Mouse (Mus musculus): ENCODE data around the gene Gm42417. TPM values are rescaled to one million over a fixed set of nuclear protein-coding genes. Genes with fewer than 3 reads are reported as not detected.
A peak's percentile ranks its signal among the peaks of the same experiment; 100 is the strongest.

Gene Gm42417
- total RNA-seq, 2 experiments from 2014 or later: not detected

- DNase-seq: no peak
- intact Hi-C loops (cut with DNase I): no loop called here
These were observed 27.2 kb upstream of the Gm42417 start for GRCm38 (mm10) chr1:36566425-36566824.

GRCm38 (mm10) chr1:36564101-36564500 lies 24.9 kb upstream of the Gm42417 start:
- no peak for DNase-seq
- intact Hi-C loops (cut with DNase I): no loop called here

- intact Hi-C loops (cut with DNase I): no loop called here
- DNase-seq: no peak
These were observed 24.4 kb upstream of the Gm42417 start for GRCm38 (mm10) chr1:36563632-36564031.

- peak; percentile 39 for DNase-seq
- intact Hi-C loops (cut with DNase I): no loop called here
These were observed 24.0 kb upstream of the Gm42417 start for GRCm38 (mm10) chr1:36563197-36563596.

GRCm38 (mm10) chr1:36562388-36562787 lies 23.2 kb upstream of the Gm42417 start:
- intact Hi-C loops (cut with DNase I): no loop called here
- no peak for DNase-seq

GRCm38 (mm10) chr1:36560903-36561302 lies 21.7 kb upstream of the Gm42417 start:
- DNase-seq: no peak
- intact Hi-C loops (cut with DNase I): no loop called here

GRCm38 (mm10) chr1:36559888-36560287 lies 20.7 kb upstream of the Gm42417 start:
- DNase-seq: no peak
- intact Hi-C loops (cut with DNase I): loop anchor here (5.0 to 10.0 kb wide), 2 partner anchors 75 to 122 kb away; partner anchors contain the start of gene Fam178b

GRCm38 (mm10) chr1:36559256-36559655 lies 20.0 kb upstream of the Gm42417 start:
- intact Hi-C loops (cut with DNase I): loop anchor here (5.0 to 10.0 kb wide), 2 partner anchors 76 to 123 kb away; partner anchors contain the start of gene Fam178b
- no peak for DNase-seq

- intact Hi-C loops (cut with DNase I): loop anchor here (5.0 to 10.0 kb wide), 2 partner anchors 76 to 124 kb away; partner anchors contain the start of gene Fam178b
These were observed 19.1 kb upstream of the Gm42417 start, which contains the start of gene Sema4c for GRCm38 (mm10) chr1:36558031-36558993. Gene Sema4c (minus strand): TSS chr1:36558349.

GRCm38 (mm10) chr1:36557457-36558011 lies 18.3 kb upstream of the Gm42417 start:
- DNase-seq: peak; percentile 92
- intact Hi-C loops (cut with DNase I): loop anchor here (5.0 to 10.0 kb wide), 2 partner anchors 77 to 125 kb away; partner anchors contain the start of gene Fam178b

More at GRCm38 (mm10) chr1:36558031-36558993, 19.1 kb upstream of the Gm42417 start, which contains the start of gene Sema4c:
- DNase-seq: peak; percentile 79

GRCm38 (mm10) chr1:36556553-36557456 lies 17.6 kb upstream of the Gm42417 start:
- intact Hi-C loops (cut with DNase I): loop anchor here (5.0 to 10.0 kb wide), 2 partner anchors 78 to 125 kb away; partner anchors contain the start of gene Fam178b

GRCm38 (mm10) chr1:36555798-36556395 lies 16.7 kb upstream of the Gm42417 start:
- DNase-seq: peak; percentile 78
- intact Hi-C loops (cut with DNase I): loop anchor here (5.0 to 10.0 kb wide), 2 partner anchors 79 to 126 kb away; partner anchors contain the start of gene Fam178b

More at GRCm38 (mm10) chr1:36556553-36557456, 17.6 kb upstream of the Gm42417 start:
- peak; percentile 99 for DNase-seq

GRCm38 (mm10) chr1:36554633-36555399 lies 15.6 kb upstream of the Gm42417 start:
- peak; percentile 44 for DNase-seq
- intact Hi-C loops (cut with DNase I): loop anchor here (5.0 to 10.0 kb wide), 2 partner anchors 80 to 127 kb away; partner anchors contain the start of gene Fam178b

- intact Hi-C loops (cut with DNase I): loop anchor here (10.0 kb wide), 1 partner anchor 82 kb away; no protein-coding TSS in a partner anchor
- DNase-seq: peak; percentile 66
These were observed 13.3 kb upstream of the Gm42417 start for GRCm38 (mm10) chr1:36552506-36552905.

GRCm38 (mm10) chr1:36551904-36552303 lies 12.7 kb upstream of the Gm42417 start:
- intact Hi-C loops (cut with DNase I): loop anchor here (10.0 kb wide), 1 partner anchor 83 kb away; no protein-coding TSS in a partner anchor
- DNase-seq: no peak

GRCm38 (mm10) chr1:36550075-36550863 lies 11.0 kb upstream of the Gm42417 start:
- intact Hi-C loops (cut with DNase I): loop anchor here (10.0 kb wide), 1 partner anchor 85 kb away; no protein-coding TSS in a partner anchor
- no peak for DNase-seq

GRCm38 (mm10) chr1:36549491-36549890 lies 10.3 kb upstream of the Gm42417 start:
- no peak for DNase-seq
- intact Hi-C loops (cut with DNase I): loop anchor here (5.0 kb wide), 1 partner anchor 143 kb away; the partner anchor contains the start of gene Cox5b
